Mouse (Mus musculus): ENCODE data around the gene Disp1.

GRCm38 (mm10) chr1:183180301-183181029 lies 40.9 kb downstream of the Disp1 start:
- TF ChIP-seq GATA1 (IDR thresholded peaks at IDR 0.05; ENCODE audit: borderline replicate concordance, low read length) = no peak
- no peak for TF ChIP-seq FLI1 (IDR thresholded peaks at IDR 0.05; ENCODE audit: low read length)
